Mouse (Mus musculus): ENCODE measurements around the gene Ugt1a7c.
"Not testable (repeated sequence)": the region's sequence is repeated elsewhere in the genome, so short reads cannot be mapped to it uniquely, and the experiment has no call there.

Gene Ugt1a7c

DNA sequence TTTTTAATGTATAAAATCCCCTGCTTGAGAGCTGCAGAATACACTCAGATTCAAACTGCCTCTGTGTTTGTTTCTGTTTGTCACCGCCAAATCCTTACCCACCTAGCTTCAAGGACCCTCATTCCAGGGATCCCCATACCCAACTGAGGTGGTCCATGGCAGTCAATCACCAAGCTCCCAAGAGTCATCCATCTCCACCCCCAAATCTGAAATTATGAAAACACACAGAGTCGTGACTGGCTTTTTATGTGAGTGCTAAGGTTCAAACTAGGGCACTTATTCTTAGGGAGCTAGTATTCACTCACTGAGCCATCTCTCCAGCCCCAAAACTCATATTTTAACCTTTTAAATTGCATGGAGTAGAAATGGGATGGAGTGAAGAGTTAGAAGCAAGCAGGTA lies 130.4 kb downstream of the Ugt1a7c start:
- DNase-seq: not testable (repeated sequence)

DNA sequence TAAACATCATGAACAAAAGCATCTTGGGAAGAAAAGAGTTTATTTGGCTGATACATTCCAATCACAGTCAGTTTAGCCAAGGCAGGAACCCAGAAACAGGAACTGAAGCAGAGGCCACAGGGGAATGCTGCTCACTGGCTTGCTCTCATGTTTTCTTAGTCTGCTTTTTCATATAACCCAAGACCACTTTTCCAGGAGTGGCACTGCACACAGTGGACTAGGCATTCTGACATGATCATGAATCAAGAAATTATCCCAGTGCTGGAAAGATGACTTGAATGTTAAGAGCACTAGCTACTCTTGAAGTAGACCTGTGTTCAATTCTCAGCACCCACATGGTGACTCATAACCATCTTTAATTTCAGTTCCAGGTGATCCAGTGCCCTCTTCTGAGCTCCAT lies 130.9 kb downstream of the Ugt1a7c start:
- DNase-seq: no peak

DNA sequence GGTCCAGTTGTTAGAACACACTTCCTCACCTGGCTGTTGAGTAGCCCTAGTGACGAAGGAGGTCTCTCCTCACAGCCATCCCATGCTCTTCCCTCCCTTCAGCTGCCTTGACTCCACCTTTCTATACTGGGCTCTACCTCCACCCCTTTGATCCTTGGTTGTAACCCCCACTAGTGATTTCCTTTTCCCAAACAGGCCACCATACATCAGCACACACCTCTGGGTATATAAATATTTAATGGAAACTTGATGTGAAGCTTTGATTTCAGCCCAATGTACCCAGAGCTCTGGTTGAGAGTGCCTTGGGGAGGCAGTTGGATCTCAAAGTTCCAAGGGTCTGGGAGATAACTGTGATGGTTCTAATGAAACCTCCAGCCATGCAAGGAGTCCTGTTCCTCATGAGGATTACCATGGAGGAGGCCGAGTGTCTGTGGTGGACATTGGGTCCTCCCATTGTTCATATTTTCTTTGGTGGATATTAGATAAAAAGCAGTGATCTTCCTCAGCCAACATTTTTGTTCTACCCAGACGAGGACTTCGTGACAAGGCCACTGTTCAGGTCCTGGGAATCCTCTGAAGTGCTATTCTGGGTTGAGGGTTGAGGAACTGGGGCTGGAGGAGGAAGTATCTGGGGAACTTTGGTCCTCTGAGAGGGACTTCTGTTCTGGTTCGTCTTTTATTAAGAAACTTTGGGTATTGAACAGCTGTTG lies 132.0 kb downstream of the Ugt1a7c start, which contains the start of gene Mroh2a:
Mroh2a (plus strand) TSS at position 317 of the 710 bp plus-strand sequence.
- DNase-seq: no peak

DNA sequence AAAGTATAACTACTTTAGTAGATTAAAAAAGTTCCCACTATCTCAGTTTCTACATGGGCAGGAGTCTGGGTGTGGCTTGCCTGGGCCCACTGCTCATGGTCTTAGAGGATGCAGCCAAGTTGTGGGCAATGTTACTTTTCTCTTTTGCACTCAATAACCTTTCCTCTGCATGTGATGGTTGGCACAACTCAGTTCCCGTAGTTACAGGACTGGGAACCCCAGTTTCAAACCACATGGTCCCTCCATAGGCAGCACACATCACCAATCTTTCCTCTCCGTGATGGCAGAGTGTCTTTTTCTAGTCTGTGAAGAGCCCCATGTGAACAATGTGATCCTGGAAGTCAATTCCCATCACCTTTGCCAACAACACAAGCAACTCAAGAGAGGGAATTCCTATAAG lies 132.6 kb downstream of the Ugt1a7c start:
- DNase-seq: no peak

DNA sequence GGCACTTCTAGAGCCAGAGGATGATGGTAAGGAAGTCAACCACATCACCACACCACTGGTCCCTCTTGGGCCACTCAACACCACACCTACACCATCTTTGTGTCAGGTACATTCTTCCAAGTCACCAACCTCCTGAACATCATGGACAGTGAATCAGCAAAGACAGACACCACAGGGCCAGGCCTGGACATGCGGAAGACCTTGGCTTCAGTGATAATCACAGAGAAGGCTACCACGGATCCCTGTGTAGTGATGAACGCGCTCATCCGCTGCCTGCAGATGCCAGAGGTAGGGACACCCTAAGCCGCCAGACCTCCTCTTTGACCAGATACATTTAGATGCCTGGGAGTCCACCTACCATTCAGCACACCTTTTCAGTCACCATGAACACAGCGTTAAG lies 133.3 kb downstream of the Ugt1a7c start:
- DNase-seq: no peak

DNA sequence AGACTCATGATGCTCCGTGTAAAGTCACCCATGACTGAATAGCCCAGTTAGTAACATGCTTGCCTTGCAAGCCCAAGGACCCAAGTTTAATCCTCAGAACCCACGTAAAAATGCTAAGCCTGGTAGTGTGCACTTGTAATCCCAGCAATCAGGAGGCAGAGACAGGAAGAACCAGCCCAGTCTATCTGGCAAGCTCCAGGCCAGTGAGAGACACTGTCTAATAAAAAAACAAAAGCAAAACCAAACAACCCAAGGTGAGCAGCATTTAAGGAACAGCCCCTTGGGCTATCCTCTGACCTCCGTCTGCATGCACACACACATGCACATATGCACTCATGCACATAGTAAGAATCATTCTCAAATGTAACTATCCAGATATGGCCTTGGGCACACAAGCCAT lies 134.7 kb downstream of the Ugt1a7c start:
- no peak for DNase-seq

DNA sequence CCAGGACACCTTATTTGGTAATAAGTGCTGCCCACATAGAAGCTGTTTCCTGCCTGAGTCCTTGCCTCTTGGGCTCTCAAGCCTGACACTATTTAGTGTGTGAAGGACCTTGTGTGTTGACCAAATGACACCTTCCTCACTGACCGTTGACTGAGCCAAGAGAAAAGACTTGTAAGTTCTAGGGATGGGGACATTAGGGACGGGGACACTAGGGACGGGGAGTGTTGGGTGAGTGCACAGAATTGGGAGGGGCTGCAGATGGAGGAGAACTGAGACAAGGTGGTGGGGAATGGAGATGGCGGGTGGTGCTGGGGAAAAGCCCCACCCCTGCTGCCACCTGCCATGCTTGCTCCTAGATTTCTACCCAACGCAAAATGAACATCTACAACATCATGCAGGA lies 135.1 kb downstream of the Ugt1a7c start:
- no peak for DNase-seq

DNA sequence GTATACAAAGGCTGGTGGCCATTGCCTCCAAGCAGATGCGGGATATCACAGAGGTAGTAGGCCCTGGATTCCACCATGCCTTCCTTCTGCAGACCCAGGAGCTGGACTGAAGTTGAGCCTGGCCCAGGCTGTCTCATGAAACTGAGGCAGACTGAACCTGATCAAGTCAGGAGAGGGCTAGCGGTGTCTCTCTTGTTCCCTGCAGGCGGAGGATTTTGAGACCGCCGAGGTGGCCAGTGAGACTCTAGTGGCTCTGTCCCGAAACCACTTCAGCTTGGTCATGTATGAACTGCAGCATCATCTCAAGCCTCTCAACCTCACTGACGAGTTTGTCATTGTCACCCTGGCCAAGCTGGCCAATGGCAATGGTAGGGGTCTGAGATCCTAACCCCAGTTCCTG lies 135.6 kb downstream of the Ugt1a7c start:
- DNase-seq: no peak

DNA sequence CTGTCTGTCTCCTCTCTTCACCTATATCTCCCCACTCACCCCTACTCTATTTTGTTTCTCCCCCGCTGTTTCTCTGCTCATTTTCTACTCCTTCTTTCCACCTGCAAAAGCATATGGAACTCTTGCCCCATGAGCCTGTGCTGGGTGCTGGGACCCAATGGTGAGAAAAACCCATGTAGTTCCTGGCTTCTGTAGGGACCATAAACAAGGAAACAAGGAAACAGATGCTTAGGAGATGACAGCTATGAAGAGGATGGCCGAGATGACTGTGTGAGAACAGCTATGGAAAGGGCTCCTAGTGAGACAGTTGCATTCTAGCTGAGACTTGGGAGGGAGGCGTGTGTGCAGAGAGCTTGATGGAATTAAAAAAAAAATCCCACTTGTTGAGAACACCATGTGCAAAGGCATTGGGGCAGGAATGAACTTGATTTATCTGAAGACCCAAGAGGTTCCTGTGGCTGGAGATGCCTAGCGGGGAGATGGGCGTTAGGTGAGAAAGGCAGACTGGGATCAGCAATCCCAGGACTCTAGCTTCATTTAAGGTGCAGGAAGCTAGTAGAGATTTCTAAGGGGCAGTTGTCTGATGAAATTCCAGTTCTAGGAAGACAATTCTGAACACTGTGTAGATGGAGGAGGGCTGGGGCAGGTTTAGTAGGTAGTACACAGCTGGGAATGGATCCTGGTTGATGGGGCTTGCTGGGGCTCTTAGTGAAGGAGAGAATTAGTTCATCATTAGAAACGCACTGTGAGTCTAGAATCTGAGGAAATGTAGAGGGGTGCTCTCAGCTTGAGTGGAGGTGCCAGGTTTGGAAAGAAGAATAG lies 136.3 kb downstream of the Ugt1a7c start:
- no peak for DNase-seq

DNA sequence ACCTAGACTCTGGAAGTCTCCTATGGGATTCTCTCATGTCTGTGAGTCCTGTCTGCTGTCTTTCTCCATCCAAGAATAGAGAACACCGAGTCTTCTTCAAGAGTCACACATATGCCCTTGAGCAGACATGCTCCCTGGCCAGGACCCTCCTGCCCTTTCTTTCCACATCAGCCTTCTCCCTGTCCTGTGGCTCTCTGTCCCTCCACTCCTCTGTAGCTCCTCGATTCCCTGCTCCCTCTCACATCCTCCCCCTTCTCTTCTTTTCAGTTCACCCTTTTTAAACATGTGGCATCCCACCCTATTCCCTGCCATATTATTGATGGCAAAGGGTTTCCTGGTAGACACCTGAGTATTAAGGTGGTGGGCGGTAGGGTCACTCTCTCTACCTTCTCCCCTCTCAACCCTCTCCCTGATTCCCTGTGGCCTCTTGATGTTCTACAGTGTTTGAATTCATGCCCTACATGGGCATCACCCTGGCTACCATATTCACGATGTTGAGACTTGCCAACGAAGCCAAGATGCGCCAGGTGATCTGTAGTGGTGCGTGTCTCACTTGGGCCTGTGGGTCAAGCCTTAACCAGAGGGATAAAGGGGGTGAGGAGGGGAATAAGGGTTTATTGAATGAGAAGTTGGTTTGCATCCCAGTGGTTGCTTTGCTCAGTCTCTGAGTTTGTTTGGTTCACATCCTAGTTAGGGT lies 137.1 kb downstream of the Ugt1a7c start:
- DNase-seq: no peak

DNA sequence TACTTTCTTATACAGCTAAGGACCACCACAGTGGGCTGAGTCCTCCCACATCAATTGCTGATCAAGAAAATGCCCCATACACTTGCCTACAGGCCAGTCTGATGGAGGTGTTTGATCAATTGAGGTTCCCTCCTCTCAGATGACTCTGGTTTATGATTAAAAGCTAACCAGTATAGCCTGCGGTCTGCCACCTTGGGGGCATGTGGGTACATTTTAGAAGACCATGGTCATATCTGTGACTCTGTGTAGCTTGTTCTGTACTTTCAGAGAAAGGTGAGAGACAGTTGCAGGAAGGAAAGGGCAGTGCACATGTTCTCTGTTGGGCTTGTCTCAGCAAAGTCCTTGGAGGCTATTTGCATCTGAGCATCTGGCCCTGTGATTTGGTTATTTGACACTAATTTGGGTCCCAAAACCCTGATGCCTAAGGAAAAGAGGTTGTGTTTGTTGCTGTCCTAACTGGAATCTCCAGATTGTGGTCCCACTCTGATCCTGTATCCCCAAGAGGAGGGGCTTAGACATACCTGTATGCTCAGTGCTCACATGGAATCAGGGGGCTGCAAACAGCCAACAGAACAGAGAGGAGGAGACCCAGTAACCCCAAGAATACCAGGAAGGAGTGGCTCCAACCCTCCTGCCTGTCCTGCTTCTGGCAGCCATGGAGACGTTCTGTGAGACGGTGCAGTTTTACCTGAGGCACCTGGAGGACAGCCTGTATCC lies 138.0 kb downstream of the Ugt1a7c start:
- DNase-seq: no peak

DNA sequence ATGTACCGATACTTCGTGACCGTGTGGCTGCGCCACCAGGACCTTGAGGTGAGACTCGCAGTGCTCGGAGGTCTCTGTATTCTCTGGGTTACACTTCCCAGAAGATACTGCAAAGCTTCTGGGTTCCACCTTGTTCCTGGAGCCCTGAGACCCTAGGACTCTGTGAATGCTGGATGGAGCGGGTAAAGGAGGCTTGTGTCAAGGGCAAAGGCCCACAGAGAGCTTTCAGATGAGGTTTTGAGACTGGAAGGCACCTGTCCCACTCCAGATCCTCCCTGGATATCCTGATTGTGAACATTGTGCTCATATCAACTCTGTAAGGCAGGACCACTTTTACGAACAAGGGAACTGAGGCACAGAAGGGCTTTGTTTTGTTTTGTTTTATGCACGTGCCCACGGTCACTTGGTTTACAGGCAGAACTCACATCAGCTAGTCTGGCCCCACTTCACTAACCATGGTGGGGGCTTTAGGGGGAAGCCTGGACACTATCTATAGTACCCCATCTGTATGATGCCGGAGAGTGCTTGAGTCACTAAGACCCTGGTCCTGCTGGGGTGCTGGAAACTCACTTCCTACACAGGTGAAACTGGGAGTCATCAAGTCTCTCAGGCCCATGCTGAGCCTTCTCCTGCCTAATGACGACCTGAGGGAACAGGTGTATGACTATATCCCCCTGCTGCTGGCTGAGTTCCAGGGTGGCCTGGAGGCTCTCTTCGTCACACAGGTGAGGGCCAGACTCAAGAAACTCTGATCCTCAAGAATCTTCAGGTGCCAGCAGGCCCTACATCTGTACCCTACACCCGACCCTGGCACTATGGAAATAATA lies 138.8 kb downstream of the Ugt1a7c start:
- no peak for DNase-seq

DNA sequence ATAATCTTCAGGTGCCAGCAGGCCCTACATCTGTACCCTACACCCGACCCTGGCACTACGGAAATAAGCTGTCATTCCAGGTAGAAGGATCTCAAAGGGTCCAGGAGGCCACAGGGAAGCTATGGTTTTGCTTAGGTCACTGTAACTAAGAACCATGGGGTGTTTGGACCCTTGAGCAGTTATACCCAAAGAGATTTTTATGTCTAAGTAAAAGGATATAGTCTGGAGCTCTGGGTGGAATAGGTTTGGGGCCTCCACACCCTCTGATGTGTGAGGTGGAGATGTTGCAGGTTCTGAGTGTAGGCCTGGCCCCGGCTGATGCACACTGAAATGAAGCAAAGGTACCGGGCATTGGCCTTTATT lies 139.4 kb downstream of the Ugt1a7c start:
- no peak for DNase-seq

DNA sequence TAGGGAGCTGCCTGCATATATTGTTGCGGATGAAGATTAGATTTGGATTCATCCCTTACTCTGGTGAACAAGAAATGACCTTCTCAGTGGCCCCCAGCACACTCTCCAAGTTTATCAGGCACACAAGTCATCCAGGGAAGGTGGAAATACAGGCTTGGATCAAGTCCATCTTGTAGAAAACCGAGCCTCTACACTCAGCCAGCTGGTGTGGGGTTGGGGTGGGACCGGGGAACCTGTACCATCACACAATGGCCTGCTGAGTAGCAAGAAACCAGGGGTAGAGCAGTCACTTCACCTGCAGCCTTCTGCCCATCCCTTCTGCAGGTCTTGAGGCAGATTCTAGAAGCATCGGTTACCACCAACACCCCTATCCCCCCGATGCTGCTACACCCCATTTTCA lies 139.8 kb downstream of the Ugt1a7c start:
- DNase-seq: no peak

DNA sequence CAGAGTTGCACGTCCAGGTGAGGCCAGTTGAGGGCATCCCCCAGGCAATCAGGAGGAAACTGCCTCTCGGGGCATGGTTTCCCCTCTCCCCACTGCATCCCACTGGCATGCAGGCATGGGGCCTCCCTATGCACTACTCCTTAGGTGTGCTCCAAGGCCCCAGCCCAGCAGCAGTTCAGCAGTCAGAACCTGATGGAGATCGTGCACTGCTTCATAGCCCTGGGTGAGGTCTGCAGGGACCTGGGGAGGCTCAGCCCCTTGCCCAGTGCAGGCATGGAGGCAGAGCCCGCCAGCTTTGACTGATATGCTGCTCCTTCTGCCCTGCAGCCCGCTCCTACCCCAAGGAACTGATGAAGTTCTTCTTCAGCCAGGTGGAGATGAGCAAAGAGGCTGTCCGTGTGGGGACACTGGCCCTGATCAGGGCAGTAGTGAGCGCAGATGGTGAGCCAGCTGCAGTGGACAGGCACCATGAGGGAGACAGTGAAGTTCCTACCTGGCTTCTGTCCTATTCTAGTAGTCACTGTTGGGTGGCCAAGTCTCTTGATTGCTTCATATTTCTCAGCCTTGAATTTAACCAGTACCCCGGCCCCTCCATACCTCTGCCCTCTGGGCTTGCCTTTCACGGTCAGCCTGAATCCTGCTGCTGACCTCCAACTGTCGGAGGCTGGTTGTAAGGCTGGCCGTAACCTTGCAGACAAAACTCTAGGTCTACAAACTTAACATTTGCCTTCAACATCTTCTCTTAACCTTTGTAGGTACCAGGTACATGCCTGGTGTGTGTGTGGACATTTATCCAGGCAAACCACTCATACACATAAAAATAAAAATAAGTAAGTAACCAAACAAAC lies 140.4 kb downstream of the Ugt1a7c start:
- DNase-seq: no peak

DNA sequence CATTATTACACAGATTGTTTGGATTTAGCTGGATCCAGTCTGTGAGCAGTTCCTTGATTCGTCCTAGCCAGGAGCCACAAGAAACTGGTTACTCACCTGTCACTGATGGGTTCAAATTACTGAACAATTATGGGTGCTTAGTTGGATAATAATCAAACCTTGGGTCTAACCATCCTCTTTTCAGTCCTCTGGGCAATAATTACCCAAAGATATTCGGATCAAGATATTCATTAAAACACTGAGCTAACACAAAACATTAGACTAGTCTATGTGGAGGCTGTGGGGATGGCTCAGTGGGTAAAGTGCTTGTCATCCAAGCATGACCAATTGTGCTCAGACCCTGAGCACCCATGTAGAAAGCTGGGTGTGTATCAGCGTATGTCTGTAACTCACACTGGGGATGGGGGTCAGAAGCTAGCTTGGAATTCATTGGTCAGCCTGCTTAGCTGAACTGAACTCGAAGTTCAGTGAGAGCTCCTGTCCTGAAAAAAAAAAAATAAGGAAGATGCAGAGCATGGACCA lies 141.1 kb downstream of the Ugt1a7c start:
- DNase-seq: no peak

DNA sequence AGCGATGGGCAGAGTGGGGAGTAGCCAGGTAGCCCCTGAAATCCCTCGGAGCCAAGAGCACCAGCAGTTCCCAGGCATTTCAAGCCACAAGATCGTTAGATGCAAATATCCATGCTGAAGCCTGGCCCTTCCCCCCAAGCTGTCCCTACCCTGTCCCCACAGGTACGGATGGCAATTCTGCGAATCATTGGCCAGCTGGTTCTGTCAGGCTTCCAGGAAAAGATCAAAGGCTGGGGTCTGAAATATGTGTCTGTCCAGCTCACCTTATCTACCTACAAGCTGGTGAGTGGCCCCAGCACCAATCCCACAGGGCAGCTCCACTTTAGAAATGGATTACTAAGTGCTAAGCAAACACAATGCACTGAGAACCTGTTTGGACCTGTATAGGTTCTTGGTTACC lies 142.4 kb downstream of the Ugt1a7c start:
- DNase-seq: no peak

DNA sequence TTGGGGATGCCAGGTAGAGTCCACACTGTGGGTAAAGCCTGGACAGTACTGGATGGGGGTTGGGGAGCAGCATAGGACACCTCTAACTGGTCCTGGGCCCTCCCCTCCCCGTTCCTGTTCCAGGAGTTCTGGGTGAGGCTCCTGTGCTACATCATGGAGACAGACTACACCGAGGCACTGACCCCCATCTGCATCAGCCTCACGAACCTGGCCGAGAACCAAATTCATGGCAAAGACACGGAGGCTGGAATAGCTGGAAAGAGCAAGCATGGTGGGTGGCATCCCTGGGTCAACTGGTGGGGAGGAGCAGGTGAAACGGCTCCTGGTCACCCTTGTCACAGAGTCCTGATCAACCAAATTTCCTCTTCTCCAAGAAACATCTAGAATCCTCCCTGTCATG lies 143.9 kb downstream of the Ugt1a7c start:
- DNase-seq: no peak

DNA sequence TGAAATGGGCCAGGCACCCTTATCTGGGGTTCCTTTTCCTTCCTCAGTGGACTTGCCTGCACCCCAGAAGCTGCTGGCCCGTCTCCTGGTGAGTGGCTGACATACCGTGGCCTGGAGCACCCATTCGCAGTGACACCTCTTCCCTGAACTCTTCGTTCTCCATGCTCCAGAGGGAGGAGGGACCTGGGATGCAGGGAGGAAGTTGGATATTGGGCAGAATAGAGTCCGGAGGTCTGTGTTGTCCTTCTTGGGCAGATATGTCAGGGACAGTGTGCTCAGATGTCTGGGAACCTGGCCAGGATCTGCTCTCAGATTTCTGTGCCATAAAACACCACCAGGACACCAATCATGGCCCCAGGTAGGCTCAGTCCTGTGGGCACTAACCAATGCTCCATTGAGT lies 145.2 kb downstream of the Ugt1a7c start:
- no peak for DNase-seq

DNA sequence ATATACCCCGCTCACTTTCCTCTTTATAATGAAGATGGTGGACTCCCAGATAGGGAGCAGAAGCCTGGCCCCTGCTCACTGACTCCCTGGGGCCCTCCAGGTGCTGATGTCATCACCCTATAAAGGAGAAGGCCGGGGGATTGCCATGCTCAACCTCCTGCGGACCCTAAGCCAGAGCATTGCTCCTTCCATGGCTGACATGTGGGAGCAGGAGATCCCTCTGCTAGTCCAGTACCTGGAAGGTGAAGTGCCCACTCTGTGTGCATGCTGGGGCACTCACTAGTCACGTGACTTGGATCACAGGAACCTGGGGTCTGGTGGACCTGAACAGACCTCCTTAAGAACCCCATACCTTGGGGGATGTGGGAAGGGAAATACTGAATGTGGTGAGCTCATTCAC lies 145.7 kb downstream of the Ugt1a7c start:
- DNase-seq: no peak

DNA sequence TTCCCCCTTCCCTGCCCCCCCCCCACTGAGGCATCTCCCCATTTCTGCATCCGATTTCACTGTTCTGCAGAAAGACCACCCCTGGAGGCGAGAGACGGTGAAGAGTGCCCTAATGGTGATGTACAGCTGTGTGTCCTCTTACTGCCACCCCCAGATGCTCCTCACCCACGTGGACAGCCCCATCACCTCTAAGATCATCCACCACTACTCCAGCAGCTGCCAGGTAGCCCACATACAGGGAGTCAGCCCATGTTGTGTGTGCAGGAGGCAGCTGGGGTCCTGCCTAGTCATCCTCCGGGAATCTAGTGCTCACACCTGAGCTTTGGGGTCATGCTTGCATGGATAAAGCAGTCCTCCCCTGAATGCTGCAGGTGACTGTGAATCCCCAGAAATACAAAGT lies 149.0 kb downstream of the Ugt1a7c start:
- no peak for DNase-seq

Data from embryo, embryonic 11 days (tissue).